Mouse (Mus musculus): ENCODE data around the gene Krt86. TPM values are rescaled to one million over a fixed set of nuclear protein-coding genes. Genes with fewer than 3 reads are reported as not detected.
A peak's percentile ranks its signal among the peaks of the same experiment; 100 is the strongest.
"Not testable (repeated sequence)": the region's sequence is repeated elsewhere in the genome, so short reads cannot be mapped to it uniquely, and the experiment has no call there.

The Krt86 gene
- polyA plus RNA-seq, 1 experiment from 2014 or later: 0.46 TPM

DNA sequence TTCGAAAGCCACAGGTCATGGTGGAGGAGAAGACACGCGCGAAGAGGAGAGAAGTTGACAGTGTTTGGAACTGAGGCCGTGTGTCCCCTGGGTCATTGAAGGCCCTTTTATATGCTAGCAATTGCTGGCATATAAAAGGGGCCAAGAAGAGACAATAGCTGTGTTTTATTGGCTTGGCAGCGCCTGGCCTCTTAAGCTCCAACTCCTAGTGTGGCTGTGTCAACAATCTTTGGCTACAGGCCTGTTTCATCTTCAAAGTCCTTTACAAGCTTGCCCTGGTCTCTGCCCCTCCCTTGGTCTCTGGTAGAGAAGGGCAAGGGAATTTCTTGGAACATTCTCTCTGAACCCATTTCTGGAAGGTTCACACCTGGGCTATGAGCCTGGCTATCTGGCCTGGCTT, 18.2 kb downstream of the Krt86 start, which contains the start of gene Krt83:
TSS of gene Krt83 (minus strand) at position 82 of the 400 bp plus-strand sequence.
- no peak for DNase-seq (ENCODE audit: low spot score)

DNA sequence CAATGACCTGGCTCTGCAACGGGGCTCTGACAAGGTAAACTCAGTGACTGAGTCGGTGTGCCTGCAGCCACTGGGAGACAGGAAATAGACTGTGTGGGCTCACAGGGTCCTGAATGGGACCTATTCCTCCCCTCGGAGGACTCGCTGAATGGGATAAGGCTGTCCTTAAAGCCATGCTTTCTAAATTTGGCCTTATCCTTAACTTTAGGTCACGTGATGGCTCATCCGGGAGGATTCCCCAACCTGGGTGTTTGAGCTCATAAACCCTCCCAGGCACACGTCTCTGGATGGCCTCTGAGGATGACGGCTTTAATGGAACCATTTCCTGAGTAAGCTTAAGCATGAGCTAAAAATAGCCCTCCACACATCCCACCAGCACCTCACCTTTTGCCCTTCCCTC, 19.4 kb downstream of the Krt86 start:
- DNase-seq (ENCODE audit: low spot score): no peak

GRCm38 (mm10) chr15:101493713-101494112, 20.4 kb downstream of the Krt86 start:
- DNase-seq (ENCODE audit: low spot score): no peak

DNA sequence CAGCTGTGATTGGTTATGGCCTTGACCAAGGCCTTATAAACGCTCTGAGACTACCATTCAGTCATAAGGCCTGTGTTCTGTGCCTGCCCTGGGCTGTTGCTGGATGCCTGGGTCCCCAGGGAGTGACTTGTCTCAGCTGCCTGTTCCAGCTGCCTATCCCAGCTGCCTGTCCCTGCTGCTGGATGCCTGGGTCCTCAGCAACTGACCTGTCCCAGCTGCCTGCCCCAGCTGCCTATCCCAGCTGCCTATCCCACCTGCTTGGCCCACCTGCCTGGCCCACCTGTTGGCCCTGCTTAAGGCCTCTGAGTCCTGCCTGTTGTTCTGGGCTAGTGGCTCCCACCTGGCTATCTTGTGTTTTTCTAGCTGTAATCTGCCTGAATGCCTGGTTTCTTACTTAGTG, 20.9 kb downstream of the Krt86 start:
- no peak for DNase-seq (ENCODE audit: low spot score)

DNA sequence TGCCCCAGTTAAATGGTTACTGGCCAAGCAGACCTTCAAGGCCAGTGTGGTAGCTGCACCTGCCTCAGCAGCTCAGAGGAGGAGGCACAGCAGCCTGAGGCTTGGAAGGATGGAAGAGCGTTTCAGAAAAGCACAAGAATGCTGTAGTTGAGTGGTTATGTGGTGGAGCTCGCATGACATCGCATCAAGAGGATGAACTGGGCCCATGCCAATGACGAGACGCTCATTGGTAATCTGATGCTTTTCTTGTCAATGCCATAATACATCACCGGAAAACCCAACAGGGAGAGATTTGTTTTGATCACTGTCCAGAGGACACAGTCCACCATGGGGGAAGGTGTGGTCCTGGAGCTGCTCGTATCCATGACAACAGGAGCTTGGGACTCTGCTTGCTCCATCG, 22.0 kb downstream of the Krt86 start:
- DNase-seq (ENCODE audit: low spot score): no peak

GRCm38 (mm10) chr15:101497181-101497580, 23.9 kb downstream of the Krt86 start:
- no peak for DNase-seq (ENCODE audit: low spot score)

DNA sequence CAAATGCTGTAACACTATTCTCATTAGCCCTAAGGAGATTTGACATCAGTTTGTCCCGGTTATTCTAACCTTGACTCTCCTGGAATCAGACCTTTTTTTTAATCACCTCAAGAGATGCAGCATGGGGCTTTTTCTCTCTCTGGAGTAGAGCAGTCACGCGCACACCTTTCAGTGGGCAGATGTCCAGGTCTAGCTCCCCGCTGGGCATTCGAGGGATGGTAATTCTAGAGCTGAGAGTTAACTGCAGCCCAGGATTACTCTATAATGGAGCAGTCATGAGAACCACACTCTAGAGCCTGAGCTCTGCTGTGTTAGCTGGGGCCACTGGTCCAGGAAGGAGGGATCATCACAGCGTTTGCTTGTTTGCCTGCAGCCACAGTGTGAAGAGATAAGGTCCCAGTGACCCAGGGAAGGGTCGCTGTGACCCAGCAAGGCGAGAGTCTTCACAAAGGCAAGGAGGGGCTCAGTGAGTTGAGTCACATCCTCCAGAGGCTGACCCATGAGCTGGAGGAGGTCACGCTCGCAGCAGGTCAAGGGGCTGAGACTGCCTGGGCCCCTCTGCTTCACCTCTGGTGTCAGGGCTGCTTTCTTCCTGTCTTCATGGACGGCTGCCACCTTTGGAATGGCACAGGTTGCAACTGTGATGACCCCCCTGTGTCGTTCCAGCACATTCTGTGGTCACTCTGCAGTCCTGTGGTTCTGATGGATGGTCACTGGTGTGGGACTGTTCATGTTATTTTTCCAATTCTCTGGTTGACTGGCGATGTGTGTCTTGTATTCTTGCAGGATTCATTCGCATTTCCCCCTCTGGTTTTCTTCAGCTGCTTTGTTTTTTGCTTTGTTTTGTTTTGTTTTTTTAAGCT, 33.8 kb downstream of the Krt86 start:
- no peak for DNase-seq (ENCODE audit: low spot score)

DNA sequence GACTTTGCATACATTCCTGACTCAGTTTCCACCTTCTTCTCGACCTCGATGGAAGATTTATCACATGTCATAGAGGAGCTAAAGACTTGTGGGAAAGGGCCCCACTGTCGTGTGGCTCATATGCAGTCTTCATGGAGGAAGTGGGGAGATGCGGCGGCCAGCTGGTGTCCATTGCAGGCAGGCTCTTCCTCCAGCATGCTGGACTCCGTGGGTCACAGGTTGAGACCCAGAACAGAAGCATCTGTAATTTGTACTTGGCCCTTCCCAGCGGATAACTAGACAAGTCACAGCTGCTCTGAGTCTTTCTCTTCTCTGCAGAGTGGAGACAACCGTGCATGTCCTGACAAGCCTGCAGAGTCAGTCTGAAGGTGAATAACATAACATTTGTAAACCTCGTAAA, 35.0 kb downstream of the Krt86 start:
- no peak for DNase-seq (ENCODE audit: low spot score)

DNA sequence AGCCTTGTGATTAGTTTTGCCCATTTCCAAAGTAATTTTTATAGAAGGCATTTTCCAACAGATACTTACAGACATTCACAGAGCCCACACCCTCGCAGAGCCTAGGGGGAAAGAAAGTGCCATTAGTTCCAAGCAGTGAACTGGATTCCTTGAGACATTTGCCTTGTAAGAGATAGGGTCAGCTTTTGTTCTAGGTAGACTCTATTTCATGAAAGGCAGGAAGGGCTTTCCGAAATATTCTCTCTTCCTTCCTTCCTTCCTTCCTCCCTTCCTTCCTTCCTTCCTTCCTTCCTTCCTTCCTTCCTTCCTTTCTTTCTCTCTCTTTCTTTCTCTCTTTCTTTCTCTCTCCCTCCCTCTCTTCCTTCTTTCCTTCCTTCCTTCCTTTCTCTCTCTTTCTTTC, 43.9 kb downstream of the Krt86 start, which contains the start of gene Gm49425:
TSS of gene Gm49425 (minus strand) at position 101 of the 400 bp plus-strand sequence.
- not testable (repeated sequence) for DNase-seq (ENCODE audit: low spot score)

- peak; percentile 43 for DNase-seq (ENCODE audit: low spot score)
These were observed 46.5 kb downstream of the Krt86 start for GRCm38 (mm10) chr15:101519792-101520191.

GRCm38 (mm10) chr15:101522556-101523232, 49.4 kb downstream of the Krt86 start:
- no peak for DNase-seq (ENCODE audit: low spot score)

Other genes starting within 250 kb of the Krt86 start
- gene Grasp, start 249.3 kb upstream of the Krt86 start, polyA plus RNA-seq (2015; fragmentation: Nextera tagmentation; extraction: Ambion mirVana): 1.2 TPM in 2 replicates
- 24.4 and 27.4 TPM in 2 replicates for gene Nr4a1, start 219.2 kb upstream of the Krt86 start, polyA plus RNA-seq (2015; fragmentation: Nextera tagmentation; extraction: Ambion mirVana)
- gene Atg101, start 189.2 kb upstream of the Krt86 start, polyA plus RNA-seq (2015; fragmentation: Nextera tagmentation; extraction: Ambion mirVana): 95.1 and 103 TPM in 2 replicates
- 0.22 and 0.40 TPM in 2 replicates for gene 6030408B16Rik, start 180.3 kb upstream of the Krt86 start, polyA plus RNA-seq (2015; fragmentation: Nextera tagmentation; extraction: Ambion mirVana)
- 0.65 and 0.72 TPM in 2 replicates for gene Krt80, start 103.3 kb upstream of the Krt86 start, polyA plus RNA-seq (2015; fragmentation: Nextera tagmentation; extraction: Ambion mirVana)
- 84.1 and 92.4 TPM in 2 replicates for gene Krt7, start 62.4 kb upstream of the Krt86 start, polyA plus RNA-seq (2015; fragmentation: Nextera tagmentation; extraction: Ambion mirVana)
- 0.51 and 0.91 TPM in 2 replicates for gene Krt87, start 34.7 kb upstream of the Krt86 start, polyA plus RNA-seq (2015; fragmentation: Nextera tagmentation; extraction: Ambion mirVana)
- gene Krt88, start 25.7 kb upstream of the Krt86 start, polyA plus RNA-seq (2015; fragmentation: Nextera tagmentation; extraction: Ambion mirVana): 0.28 TPM in 1 of 2 replicates, not detected in the other
- gene Krt81, start 9.7 kb upstream of the Krt86 start, polyA plus RNA-seq (2015; fragmentation: Nextera tagmentation; extraction: Ambion mirVana): 0.47 and 0.48 TPM in 2 replicates
- 1.0 and 1.7 TPM in 2 replicates for gene Krt83, start 18.0 kb downstream of the Krt86 start, polyA plus RNA-seq (2015; fragmentation: Nextera tagmentation; extraction: Ambion mirVana)
- 0.13 and 0.39 TPM in 2 replicates for gene Gm49425, start 43.8 kb downstream of the Krt86 start, polyA plus RNA-seq (2015; fragmentation: Nextera tagmentation; extraction: Ambion mirVana)
- gene Krt84, start 59.3 kb downstream of the Krt86 start, polyA plus RNA-seq (2015; fragmentation: Nextera tagmentation; extraction: Ambion mirVana): 0.29 and 0.31 TPM in 2 replicates
- 0.05 and 0.08 TPM in 2 replicates for gene Krt82, start 77.2 kb downstream of the Krt86 start, polyA plus RNA-seq (2015; fragmentation: Nextera tagmentation; extraction: Ambion mirVana)
- 0.06 and 0.18 TPM in 2 replicates for gene Krt90, start 89.5 kb downstream of the Krt86 start, polyA plus RNA-seq (2015; fragmentation: Nextera tagmentation; extraction: Ambion mirVana)
- 0.21 and 0.27 TPM in 2 replicates for gene Krt75, start 100.4 kb downstream of the Krt86 start, polyA plus RNA-seq (2015; fragmentation: Nextera tagmentation; extraction: Ambion mirVana)
- gene Gm5414, start 154.7 kb downstream of the Krt86 start, polyA plus RNA-seq (2015; fragmentation: Nextera tagmentation; extraction: Ambion mirVana): not detected in 2 replicates
- gene Gm5478, start 173.9 kb downstream of the Krt86 start, polyA plus RNA-seq (2015; fragmentation: Nextera tagmentation; extraction: Ambion mirVana): not detected in 2 replicates
- 0.80 and 0.94 TPM in 2 replicates for gene Krt6b, start 206.8 kb downstream of the Krt86 start, polyA plus RNA-seq (2015; fragmentation: Nextera tagmentation; extraction: Ambion mirVana)
- 3.4 and 7.7 TPM in 2 replicates for gene Krt6a, start 220.8 kb downstream of the Krt86 start, polyA plus RNA-seq (2015; fragmentation: Nextera tagmentation; extraction: Ambion mirVana)
- gene Krt5, start 239.4 kb downstream of the Krt86 start, polyA plus RNA-seq (2015; fragmentation: Nextera tagmentation; extraction: Ambion mirVana): 110 and 117 TPM in 2 replicates